Comparison of ENCODE assay signal across 13 mouse cellular contexts in genomic region chr9:14041900-14042435, GRCm38 (mm10).
DNase-seq lines count a peak whose midpoint lies in the region; ATAC-seq and TF ChIP-seq lines count a peak whose summit lies in the region.
"Had no signal": no experiment of that assay in that cellular context is flagged by ENCODE, and none has a peak within 500 bp of the region (broad histone marks: within the 10 kb centered on the region; RNA-seq: fewer than 3 reads in every experiment).

No protein-coding gene starts in this region.

- H3K27ac ChIP-seq in heart, adult 2 months, result no peak overlapping the region
- no peak overlapping the region for H3K27ac ChIP-seq in lung, embryonic 16.5 days (ENCODE audit: low read length)
- H3K27ac ChIP-seq in lung, postnatal 0 days (ENCODE audit: low read length), result no peak overlapping the region
- no peak overlapping the region for H3K27ac ChIP-seq in kidney, embryonic 15.5 days
- H3K27ac ChIP-seq: embryonic facial prominence, embryonic 12.5 days; forebrain, embryonic 10.5 days; hindbrain, postnatal 0 days; liver, embryonic 14.5 days had no signal

- no peak overlapping the region for H3K4me3 ChIP-seq in heart, adult 2 months
- H3K4me3 ChIP-seq in lung, embryonic 16.5 days (ENCODE audit: low read length), result no peak overlapping the region
- H3K4me3 ChIP-seq in lung, postnatal 0 days (ENCODE audit: low read depth, low read length), result no peak overlapping the region
- no peak overlapping the region for H3K4me3 ChIP-seq in kidney, embryonic 15.5 days (replicated peaks)
- H3K4me3 ChIP-seq: embryonic facial prominence, embryonic 12.5 days; forebrain, embryonic 10.5 days had no signal

- no peak overlapping the region for H3K4me2 ChIP-seq in lung, embryonic 16.5 days (ENCODE audit: low read depth, low read length)
- no peak overlapping the region for H3K4me2 ChIP-seq in lung, postnatal 0 days (replicated peaks; ENCODE audit: low read depth, low read length)
- H3K4me2 ChIP-seq in kidney, embryonic 15.5 days, result no peak overlapping the region
- H3K4me2 ChIP-seq: embryonic facial prominence, embryonic 12.5 days had no signal

- H3K9ac ChIP-seq in heart, adult 2 months (ENCODE audit: low read depth, low read length), result no peak overlapping the region
- no peak overlapping the region for H3K9ac ChIP-seq in lung, embryonic 16.5 days (ENCODE audit: low read length)
- H3K9ac ChIP-seq in lung, postnatal 0 days (replicated peaks; ENCODE audit: low read depth), result no peak overlapping the region
- no peak overlapping the region for H3K9ac ChIP-seq in kidney, embryonic 15.5 days
- H3K9ac ChIP-seq: embryonic facial prominence, embryonic 12.5 days; liver, embryonic 14.5 days had no signal

- peak; percentile 61; the same call in 1 of the 2 replicates for ATAC-seq in lung, embryonic 16.5 days (ENCODE audit: low read depth)
- ATAC-seq in lung, postnatal 0 days, result peak; percentile 46
- ATAC-seq in kidney, embryonic 15.5 days (replicated peaks; ENCODE audit: low FRiP score), result no peak
- ATAC-seq: hindbrain, postnatal 0 days had no signal

- no peak for TF ChIP-seq EP300 in heart, adult 2 months (IDR thresholded peaks at IDR 0.05; ENCODE audit: insufficient read depth, low read depth, low read length)
- no peak for TF ChIP-seq EP300 in lung, postnatal 0 days (IDR thresholded peaks at IDR 0.05)

- H3K36me3 ChIP-seq in heart, adult 2 months (ENCODE audit: control insufficient read depth, insufficient read depth, low read length), result no peaks in the 10 kb centered on the region
- no peaks in the 10 kb centered on the region for H3K36me3 ChIP-seq in lung, embryonic 16.5 days (ENCODE audit: control insufficient read depth, insufficient read depth, low read length)
- H3K36me3 ChIP-seq in lung, postnatal 0 days (ENCODE audit: insufficient read depth, low read length), result no peaks in the 10 kb centered on the region
- no peaks in the 10 kb centered on the region for H3K36me3 ChIP-seq in kidney, embryonic 15.5 days
- H3K36me3 ChIP-seq: embryonic facial prominence, embryonic 12.5 days; forebrain, embryonic 10.5 days had no signal

- TF ChIP-seq CTCF in heart, adult 2 months (IDR thresholded peaks at IDR 0.05), result peak; percentile 28; the same call in 1 of the 2 replicates
- TF ChIP-seq CTCF in lung, postnatal 0 days (IDR thresholded peaks at IDR 0.05), result no peak; the same call in 1 of the 2 replicates

- H3K79me2 ChIP-seq in heart, adult 2 months (replicated peaks; ENCODE audit: control insufficient read depth, insufficient read depth, low read length), result no peaks in the 10 kb centered on the region

- intact Hi-C loops in heart, adult 2 months (cut with DNase I), result no loop called here
- intact Hi-C loops in heart, postnatal 25 days (cut with DNase I), result no loop called here

- no peaks in the 10 kb centered on the region for H3K9me3 ChIP-seq in lung, embryonic 16.5 days (ENCODE audit: control insufficient read depth, low read length)
- no peaks in the 10 kb centered on the region for H3K9me3 ChIP-seq in lung, postnatal 0 days (ENCODE audit: low read length)
- H3K9me3 ChIP-seq in kidney, embryonic 15.5 days (replicated peaks), result no peaks in the 10 kb centered on the region
- H3K9me3 ChIP-seq: embryonic facial prominence, embryonic 12.5 days; forebrain, embryonic 10.5 days had no signal

- H3K27me3 ChIP-seq in heart, adult 2 months (ENCODE audit: control insufficient read depth, insufficient read depth, low read length), result no peaks in the 10 kb centered on the region
- no peaks in the 10 kb centered on the region for H3K27me3 ChIP-seq in lung, embryonic 16.5 days (ENCODE audit: control insufficient read depth, insufficient read depth, low read depth, low read length)
- no peaks in the 10 kb centered on the region for H3K27me3 ChIP-seq in lung, postnatal 0 days (replicated peaks; ENCODE audit: insufficient read depth, low read length)
- H3K27me3 ChIP-seq in kidney, embryonic 15.5 days, result no peaks in the 10 kb centered on the region
- H3K27me3 ChIP-seq: embryonic facial prominence, embryonic 12.5 days had no signal

- no peak for DNase-seq in heart, adult 2 months
- no peak for DNase-seq in heart, postnatal 25 days (ENCODE audit: low spot score)
- no peak for DNase-seq in lung, postnatal 25 days (ENCODE audit: low spot score)
- peak; percentile 38 for DNase-seq in lung, postnatal 0 days (ENCODE audit: low spot score)
- no peak for DNase-seq in testis, postnatal 10 days (ENCODE audit: low spot score)
- DNase-seq: cerebellum, adult 11 months; thymus, postnatal 36 days had no signal

- peaks cover 1% of the 10 kb centered on the region; the same call in 1 of the 2 replicates for H3K4me1 ChIP-seq in heart, adult 2 months (ENCODE audit: control insufficient read depth, insufficient read depth, low read length)
- no peaks in the 10 kb centered on the region; the same call in 1 of the 2 replicates for H3K4me1 ChIP-seq in lung, embryonic 16.5 days (replicated peaks; ENCODE audit: control insufficient read depth, insufficient read depth, low read length)
- no peaks in the 10 kb centered on the region for H3K4me1 ChIP-seq in lung, postnatal 0 days (ENCODE audit: insufficient read depth, low read depth, low read length)
- no peaks in the 10 kb centered on the region for H3K4me1 ChIP-seq in kidney, embryonic 15.5 days
- H3K4me1 ChIP-seq: embryonic facial prominence, embryonic 12.5 days; forebrain, embryonic 10.5 days had no signal

- WGBS in heart, adult 2 months, result 48% methylated on average over 2 of the region's 2 CpGs
- 30% methylated on average over 2 of the region's 2 CpGs for WGBS in lung, embryonic 16.5 days
- WGBS in lung, postnatal 0 days, result 31% methylated on average over 2 of the region's 2 CpGs
- 66% methylated on average over 2 of the region's 2 CpGs for WGBS in kidney, embryonic 15.5 days

- TF ChIP-seq POLR2A in heart, adult 2 months (IDR thresholded peaks at IDR 0.05; ENCODE audit: insufficient read depth, low read depth, low read length), result no peak
